Mouse (Mus musculus) bone marrow, adult 2 months (tissue): ENCODE data around the gene Gm4791. TPM values are rescaled to one million over a fixed set of nuclear protein-coding genes. Genes with fewer than 3 reads are reported as not detected.

ENCODE experiments used
- H3K27ac ChIP-seq: fragments of 200-500 bp; 2 replicates; pipeline ENCODE4 v1.5.1; 2012; ENCODE audit warnings: low read depth, mild to moderate bottlenecking, control low read depth, inconsistent platforms, low read length; ENCODE audit not compliant: control insufficient read depth, poor library complexity, insufficient read depth
- H3K4me1 ChIP-seq: fragments of 200-500 bp; 2 replicates; pipeline ENCODE4 v1.6.1; 2011; ENCODE audit warnings: low read length; ENCODE audit not compliant: control insufficient read depth, insufficient read depth
- H3K4me3 ChIP-seq: fragments of 200-500 bp; replicated peaks from 2 replicates; pipeline ENCODE3; 2011; ENCODE audit warnings: mild to moderate bottlenecking, low read depth, low read length, control low read depth; ENCODE audit not compliant: control insufficient read depth
- CTCF ChIP-seq: fragments of 200-500 bp; IDR thresholded peaks from 2 replicates; pipeline ENCODE4 v1.5.1; 2011; ENCODE audit warnings: low read length, control low read depth; ENCODE audit not compliant: control insufficient read depth, insufficient read depth
- POLR2A ChIP-seq: fragments of 200-500 bp; IDR thresholded peaks from 2 replicates; pipeline ENCODE4 v1.6.1; 2011; ENCODE audit warnings: low read depth, mild to moderate bottlenecking, control low read depth, low read length, borderline replicate concordance; ENCODE audit not compliant: control insufficient read depth
- WGBS: fragments of 180-500 bp; shearing (Covaris S2); methylation state at CpG from one replicate; pipeline ENCODE4 v1.1.7; 2018; 5-methylcytosine and 5-hydroxymethylcytosine counted together
- polyA plus RNA-seq: library from polyadenylated mRNA; stranded (reverse); fragments of >200 nt; gene quantifications from 2 replicates; pipeline ENCODE4 v1.2.4, GENCODE M21; 2011; ENCODE audit warnings: low replicate concordance; ENCODE audit not compliant: missing spikeins, insufficient read depth, insufficient read length

Gene Gm4791
- polyA plus RNA-seq: not detected in 2 replicates

GRCm38 (mm10) chr9:46998338-46998791 lies at the start of gene Gm4791:
Gene Gm4791 (plus strand): TSS chr9:46998741.
- TF ChIP-seq POLR2A: no peak
- no peak for TF ChIP-seq CTCF
- 52% methylated on average over 5 of the region's 5 CpGs for WGBS
- no peak within 1 kb of the TSS for H3K27ac ChIP-seq
- H3K4me3 ChIP-seq: no peak within 1 kb of the TSS
- H3K4me1 ChIP-seq: no peaks in the 10 kb centered on the region

- Histone ChIP-seq H3K4me3 (no peak overlapping the region), H3K4me1 (no peaks in the 10 kb centered on the region), H3K27ac (no peak overlapping the region)
- 74% methylated on average over 6 of the region's 6 CpGs for WGBS
- no peak for TF ChIP-seq CTCF
- no peak for TF ChIP-seq POLR2A
Observed at GRCm38 (mm10) chr9:46956286-46956685, 42.3 kb upstream of the Gm4791 start.

GRCm38 (mm10) chr9:46957420-46957950 lies 41.1 kb upstream of the Gm4791 start:
- WGBS: 40% methylated on average over 8 of the region's 8 CpGs
- no peak for TF ChIP-seq POLR2A
- TF ChIP-seq CTCF: no peak
- H3K4me1 ChIP-seq: no peaks in the 10 kb centered on the region
- H3K4me3 ChIP-seq: no peak overlapping the region
- no peak overlapping the region for H3K27ac ChIP-seq

GRCm38 (mm10) chr9:46966028-46966427 lies 32.5 kb upstream of the Gm4791 start:
- Histone ChIP-seq H3K4me1 (no peaks in the 10 kb centered on the region), H3K4me3 (no peak overlapping the region), H3K27ac (no peak overlapping the region)
- whole genome bisulfite sequencing: 73% methylated on average over 5 of the region's 5 CpGs
- no peak for TF ChIP-seq CTCF
- no peak for TF ChIP-seq POLR2A

- 14% methylated on average over 6 of the region's 6 CpGs for WGBS
- TF ChIP-seq POLR2A (no peak), CTCF (no peak)
- no peak overlapping the region for H3K27ac ChIP-seq
- H3K4me1 ChIP-seq: no peaks in the 10 kb centered on the region
- H3K4me3 ChIP-seq: no peak overlapping the region
Observed at GRCm38 (mm10) chr9:46968970-46969369, 29.6 kb upstream of the Gm4791 start.

- no peaks in the 10 kb centered on the region for H3K4me1 ChIP-seq
- TF ChIP-seq POLR2A (no peak), CTCF (no peak)
- no peak overlapping the region for H3K27ac ChIP-seq
- H3K4me3 ChIP-seq: no peak overlapping the region
- WGBS: 51% methylated on average over 6 of the region's 6 CpGs
Observed at GRCm38 (mm10) chr9:46969406-46969805, 29.1 kb upstream of the Gm4791 start.

GRCm38 (mm10) chr9:46978806-46979205 lies 19.7 kb upstream of the Gm4791 start:
- H3K4me1 ChIP-seq: no peaks in the 10 kb centered on the region
- no peak overlapping the region for H3K27ac ChIP-seq
- no peak overlapping the region for H3K4me3 ChIP-seq
- TF ChIP-seq CTCF: no peak
- no peak for TF ChIP-seq POLR2A
- WGBS: 66% methylated on average over 11 of the region's 11 CpGs

- TF ChIP-seq CTCF: no peak
- TF ChIP-seq POLR2A: no peak
- no peak overlapping the region for H3K27ac ChIP-seq
- no peak overlapping the region for H3K4me3 ChIP-seq
- H3K4me1 ChIP-seq: no peaks in the 10 kb centered on the region
- WGBS: 18% methylated on average over 2 of the region's 2 CpGs
Observed at GRCm38 (mm10) chr9:46980111-46980510, 18.4 kb upstream of the Gm4791 start.

GRCm38 (mm10) chr9:46983471-46983870 lies 15.1 kb upstream of the Gm4791 start:
- Histone ChIP-seq H3K4me1 (no peaks in the 10 kb centered on the region), H3K4me3 (no peak overlapping the region), H3K27ac (no peak overlapping the region)
- TF ChIP-seq POLR2A (no peak), CTCF (no peak)
- 67% methylated on average over 2 of the region's 2 CpGs for WGBS
